Mouse (Mus musculus) stomach, postnatal 0 days (tissue): ENCODE results near the gene Efna5.

Source experiments
- CTCF ChIP-seq: IDR thresholded peaks from 2 replicates; pipeline ENCODE4 v1.5.1; 2016; ENCODE audit warnings: antibody characterized with exemption, low read depth, mild to moderate bottlenecking, moderate library complexity
- EP300 ChIP-seq: optimal IDR thresholded peaks from 2 replicates; pipeline ENCODE3; 2016; ENCODE audit warnings: antibody characterized with exemption

- no peak for TF ChIP-seq CTCF
- TF ChIP-seq EP300: no peak
Observed at GRCm38 (mm10) chr17:62744239-62744638, 136.9 kb downstream of the Efna5 start.
